Mouse (Mus musculus): ENCODE measurements around the gene Pax2. TPM values are rescaled to one million over a fixed set of nuclear protein-coding genes. Genes with fewer than 3 reads are reported as not detected.

Gene Pax2
- total and polyA plus RNA-seq, 3 experiments: not detected

GRCm38 (mm10) chr19:44818676-44819075, 62.8 kb downstream of the Pax2 start:
- no peaks in the 10 kb centered on the region for H3K4me1 ChIP-seq (ENCODE audit: control insufficient read depth, insufficient read depth, low read length)
- H3K79me2 ChIP-seq (replicated peaks; ENCODE audit: control insufficient read depth, insufficient read depth, low read length): no peaks in the 10 kb centered on the region
- no peak for DNase-seq
- H3K9ac ChIP-seq (ENCODE audit: low read depth, low read length): no peak overlapping the region
- TF ChIP-seq EP300 (IDR thresholded peaks at IDR 0.05; ENCODE audit: insufficient read depth, low read depth, low read length) (no peak), POLR2A (IDR thresholded peaks at IDR 0.05; ENCODE audit: insufficient read depth, low read depth, low read length) (no peak), CTCF (IDR thresholded peaks at IDR 0.05) (no peak)
- H3K27ac ChIP-seq: no peak overlapping the region
- H3K4me3 ChIP-seq: no peak overlapping the region
- intact Hi-C loops (cut with DNase I): no loop called here
- H3K36me3 ChIP-seq (ENCODE audit: control insufficient read depth, insufficient read depth, low read length): no peaks in the 10 kb centered on the region
- no peaks in the 10 kb centered on the region; the same call in 1 of the 2 replicates for H3K27me3 ChIP-seq (ENCODE audit: control insufficient read depth, insufficient read depth, low read length)
- 52% methylated on average over 6 of the region's 6 CpGs for WGBS

- Histone ChIP-seq H3K79me2 (replicated peaks; ENCODE audit: control insufficient read depth, insufficient read depth, low read length) (no peaks in the 10 kb centered on the region), H3K4me3 (no peak overlapping the region), H3K9ac (ENCODE audit: low read depth, low read length) (no peak overlapping the region), H3K27me3 (ENCODE audit: control insufficient read depth, insufficient read depth, low read length) (no peaks in the 10 kb centered on the region; the same call in none of the 2 replicates), H3K36me3 (ENCODE audit: control insufficient read depth, insufficient read depth, low read length) (no peaks in the 10 kb centered on the region), H3K27ac (no peak overlapping the region), H3K4me1 (ENCODE audit: control insufficient read depth, insufficient read depth, low read length) (no peaks in the 10 kb centered on the region)
- intact Hi-C loops (cut with DNase I): no loop called here
- no peak for DNase-seq
- WGBS: 34% methylated on average over 3 of the region's 3 CpGs
- TF ChIP-seq POLR2A (IDR thresholded peaks at IDR 0.05; ENCODE audit: insufficient read depth, low read depth, low read length): no peak
- TF ChIP-seq CTCF (IDR thresholded peaks at IDR 0.05): no peak
- no peak for TF ChIP-seq EP300 (IDR thresholded peaks at IDR 0.05; ENCODE audit: insufficient read depth, low read depth, low read length)
Measured at GRCm38 (mm10) chr19:44821581-44821980, 65.7 kb downstream of the Pax2 start.

- intact Hi-C loops (cut with DNase I): no loop called here
- Histone ChIP-seq H3K4me3 (no peak overlapping the region), H3K79me2 (replicated peaks; ENCODE audit: control insufficient read depth, insufficient read depth, low read length) (no peaks in the 10 kb centered on the region), H3K36me3 (ENCODE audit: control insufficient read depth, insufficient read depth, low read length) (no peaks in the 10 kb centered on the region), H3K27me3 (ENCODE audit: control insufficient read depth, insufficient read depth, low read length) (no peaks in the 10 kb centered on the region; the same call in none of the 2 replicates), H3K27ac (no peak overlapping the region), H3K4me1 (ENCODE audit: control insufficient read depth, insufficient read depth, low read length) (no peaks in the 10 kb centered on the region), H3K9ac (ENCODE audit: low read depth, low read length) (no peak overlapping the region)
- DNase-seq: no peak
- WGBS: 64% methylated on average over 5 of the region's 5 CpGs
- no peak for TF ChIP-seq CTCF (IDR thresholded peaks at IDR 0.05)
- no peak for TF ChIP-seq POLR2A (IDR thresholded peaks at IDR 0.05; ENCODE audit: insufficient read depth, low read depth, low read length)
- TF ChIP-seq EP300 (IDR thresholded peaks at IDR 0.05; ENCODE audit: insufficient read depth, low read depth, low read length): no peak
Measured at GRCm38 (mm10) chr19:44822295-44822694, 66.5 kb downstream of the Pax2 start.

- TF ChIP-seq POLR2A (IDR thresholded peaks at IDR 0.05; ENCODE audit: insufficient read depth, low read depth, low read length) (no peak), EP300 (IDR thresholded peaks at IDR 0.05; ENCODE audit: insufficient read depth, low read depth, low read length) (no peak), CTCF (IDR thresholded peaks at IDR 0.05) (no peak)
- intact Hi-C loops (cut with DNase I): no loop called here
- Histone ChIP-seq H3K79me2 (replicated peaks; ENCODE audit: control insufficient read depth, insufficient read depth, low read length) (no peaks in the 10 kb centered on the region), H3K27ac (no peak overlapping the region), H3K4me1 (ENCODE audit: control insufficient read depth, insufficient read depth, low read length) (no peaks in the 10 kb centered on the region), H3K9ac (ENCODE audit: low read depth, low read length) (no peak overlapping the region), H3K4me3 (no peak overlapping the region), H3K36me3 (ENCODE audit: control insufficient read depth, insufficient read depth, low read length) (no peaks in the 10 kb centered on the region), H3K27me3 (ENCODE audit: control insufficient read depth, insufficient read depth, low read length) (no peaks in the 10 kb centered on the region; the same call in none of the 2 replicates)
- WGBS: 49% methylated on average over 3 of the region's 3 CpGs
- DNase-seq: no peak
Measured at GRCm38 (mm10) chr19:44823657-44824056, 67.8 kb downstream of the Pax2 start.

- no peaks in the 10 kb centered on the region for H3K4me1 ChIP-seq (ENCODE audit: control insufficient read depth, insufficient read depth, low read length)
- 17% methylated on average over 11 of the region's 11 CpGs for WGBS
- no peaks in the 10 kb centered on the region for H3K36me3 ChIP-seq (ENCODE audit: control insufficient read depth, insufficient read depth, low read length)
- no peaks in the 10 kb centered on the region for H3K79me2 ChIP-seq (replicated peaks; ENCODE audit: control insufficient read depth, insufficient read depth, low read length)
- no peaks in the 10 kb centered on the region; the same call in none of the 2 replicates for H3K27me3 ChIP-seq (ENCODE audit: control insufficient read depth, insufficient read depth, low read length)
- no peak overlapping the region for H3K4me3 ChIP-seq
- no peak for DNase-seq
- H3K27ac ChIP-seq: no peak overlapping the region
- intact Hi-C loops (cut with DNase I): no loop called here
- TF ChIP-seq CTCF (IDR thresholded peaks at IDR 0.05): no peak
- TF ChIP-seq EP300 (IDR thresholded peaks at IDR 0.05; ENCODE audit: insufficient read depth, low read depth, low read length): no peak
- TF ChIP-seq POLR2A (IDR thresholded peaks at IDR 0.05; ENCODE audit: insufficient read depth, low read depth, low read length): no peak
- no peak overlapping the region for H3K9ac ChIP-seq (ENCODE audit: low read depth, low read length)
Measured at GRCm38 (mm10) chr19:44825216-44825768, 69.4 kb downstream of the Pax2 start.

- no peaks in the 10 kb centered on the region; the same call in none of the 2 replicates for H3K27me3 ChIP-seq (ENCODE audit: control insufficient read depth, insufficient read depth, low read length)
- WGBS: 34% methylated on average over 4 of the region's 4 CpGs
Measured at GRCm38 (mm10) chr19:44825819-44826218, 70.0 kb downstream of the Pax2 start.

More at GRCm38 (mm10) chr19:44825819-44826218, 70.0 kb downstream of the Pax2 start:
- H3K9ac ChIP-seq (ENCODE audit: low read depth, low read length): no peak overlapping the region
- no peaks in the 10 kb centered on the region for H3K79me2 ChIP-seq (replicated peaks; ENCODE audit: control insufficient read depth, insufficient read depth, low read length)
- H3K27ac ChIP-seq: no peak overlapping the region
- TF ChIP-seq CTCF (IDR thresholded peaks at IDR 0.05) (peak; percentile 7; the same call in 1 of the 2 replicates), POLR2A (IDR thresholded peaks at IDR 0.05; ENCODE audit: insufficient read depth, low read depth, low read length) (no peak), EP300 (IDR thresholded peaks at IDR 0.05; ENCODE audit: insufficient read depth, low read depth, low read length) (no peak)
- H3K4me1 ChIP-seq (ENCODE audit: control insufficient read depth, insufficient read depth, low read length): no peaks in the 10 kb centered on the region
- no peak overlapping the region for H3K4me3 ChIP-seq
- no peaks in the 10 kb centered on the region for H3K36me3 ChIP-seq (ENCODE audit: control insufficient read depth, insufficient read depth, low read length)
- intact Hi-C loops (cut with DNase I): no loop called here
- DNase-seq: no peak

All from heart, adult 2 months (tissue).